Mouse (Mus musculus): ENCODE measurements around the gene Bhmt. TPM values are rescaled to one million over a fixed set of nuclear protein-coding genes. Genes with fewer than 3 reads are reported as not detected.
"Not testable (repeated sequence)": the region's sequence is repeated elsewhere in the genome, so short reads cannot be mapped to it uniquely, and the experiment has no call there.

Gene Bhmt
- total RNA-seq, 1 experiment: 3.3 TPM

- no peak for DNase-seq (ENCODE audit: low read depth, low spot score)
- Histone ChIP-seq H3K9me3 (ENCODE audit: control insufficient read depth, insufficient read depth, low read depth, low read length) (no peaks in the 10 kb centered on the region), H3K4me3 (ENCODE audit: insufficient read depth in 1 of 2, low read depth in 1 of 2, low read length in 2 of 2, poor library complexity in 1 of 2, severe bottlenecking in 1 of 2) (no peak overlapping the region), H3K9ac (ENCODE audit: insufficient read depth, low read depth, low read length, poor library complexity, severe bottlenecking) (no peak overlapping the region), H3K36me3 (ENCODE audit: control insufficient read depth, insufficient read depth, low read length, poor library complexity, severe bottlenecking) (no peaks in the 10 kb centered on the region), H3K4me1 (ENCODE audit: control insufficient read depth in 2 of 2, insufficient read depth in 2 of 2, low read length in 2 of 2, poor library complexity in 1 of 2) (no peaks in the 10 kb centered on the region), H3K27ac (ENCODE audit: insufficient read depth, low read depth, low read length, poor library complexity, severe bottlenecking) (no peak overlapping the region)
- TF ChIP-seq HCFC1 (IDR thresholded peaks at IDR 0.05; ENCODE audit: borderline replicate concordance, insufficient read depth, low read length) (no peak), ZC3H11A (IDR thresholded peaks at IDR 0.05; ENCODE audit: borderline replicate concordance, low read depth, low read length) (no peak), ZNF384 (IDR thresholded peaks at IDR 0.05; ENCODE audit: low read depth, low read length) (no peak), CHD2 (IDR thresholded peaks at IDR 0.05; ENCODE audit: low read depth, low read length) (no peak), MAFK (IDR thresholded peaks at IDR 0.05; ENCODE audit: insufficient read depth, low read depth, low read length) (no peak)
- in situ Hi-C loops (cut with MboI; ENCODE audit: low sequenced_read_pairs in 2 of 2, unreplicated experiment in 2 of 2): no loop called here
Observed at GRCm38 (mm10) chr13:93593040-93593699, 44.6 kb downstream of the Bhmt start.

GRCm38 (mm10) chr13:93582526-93582925 is 55.2 kb downstream of the Bhmt start:
- H3K36me3 ChIP-seq (ENCODE audit: control insufficient read depth, insufficient read depth, low read length, poor library complexity, severe bottlenecking); H3K4me1 ChIP-seq (ENCODE audit: control insufficient read depth in 2 of 2, insufficient read depth in 2 of 2, low read length in 2 of 2, poor library complexity in 1 of 2); DNase-seq (ENCODE audit: low read depth, low spot score); H3K27ac ChIP-seq (ENCODE audit: insufficient read depth, low read depth, low read length, poor library complexity, severe bottlenecking); H3K4me3 ChIP-seq (ENCODE audit: insufficient read depth in 1 of 2, low read depth in 1 of 2, low read length in 2 of 2, poor library complexity in 1 of 2, severe bottlenecking in 1 of 2); H3K9ac ChIP-seq (ENCODE audit: insufficient read depth, low read depth, low read length, poor library complexity, severe bottlenecking); H3K9me3 ChIP-seq (ENCODE audit: control insufficient read depth, insufficient read depth, low read depth, low read length); in situ Hi-C loops (cut with MboI; ENCODE audit: low sequenced_read_pairs in 2 of 2, unreplicated experiment in 2 of 2): not testable (repeated sequence)

- Histone ChIP-seq H3K4me3 (ENCODE audit: insufficient read depth in 1 of 2, low read depth in 1 of 2, low read length in 2 of 2, poor library complexity in 1 of 2, severe bottlenecking in 1 of 2) (no peak overlapping the region), H3K36me3 (ENCODE audit: control insufficient read depth, insufficient read depth, low read length, poor library complexity, severe bottlenecking) (no peaks in the 10 kb centered on the region), H3K9ac (ENCODE audit: insufficient read depth, low read depth, low read length, poor library complexity, severe bottlenecking) (no peak overlapping the region), H3K9me3 (ENCODE audit: control insufficient read depth, insufficient read depth, low read depth, low read length) (0 out of 2 replicates have a peak, but pooled peaks cover 2% of the 10 kb centered on the region), H3K27ac (ENCODE audit: insufficient read depth, low read depth, low read length, poor library complexity, severe bottlenecking) (no peak overlapping the region), H3K4me1 (ENCODE audit: control insufficient read depth in 2 of 2, insufficient read depth in 2 of 2, low read length in 2 of 2, poor library complexity in 1 of 2) (no peaks in the 10 kb centered on the region)
- no peak for TF ChIP-seq CHD2 (IDR thresholded peaks at IDR 0.05; ENCODE audit: low read depth, low read length)
- TF ChIP-seq ZC3H11A (IDR thresholded peaks at IDR 0.05; ENCODE audit: borderline replicate concordance, low read depth, low read length): no peak
- no peak for TF ChIP-seq HCFC1 (IDR thresholded peaks at IDR 0.05; ENCODE audit: borderline replicate concordance, insufficient read depth, low read length)
- no peak for TF ChIP-seq MAFK (IDR thresholded peaks at IDR 0.05; ENCODE audit: insufficient read depth, low read depth, low read length)
- no peak for TF ChIP-seq ZNF384 (IDR thresholded peaks at IDR 0.05; ENCODE audit: low read depth, low read length)
- no peak for DNase-seq (ENCODE audit: low read depth, low spot score)
- in situ Hi-C loops (cut with MboI; ENCODE audit: low sequenced_read_pairs in 2 of 2, unreplicated experiment in 2 of 2): no loop called here
Observed at GRCm38 (mm10) chr13:93580431-93580830, 57.3 kb downstream of the Bhmt start.

DNA sequence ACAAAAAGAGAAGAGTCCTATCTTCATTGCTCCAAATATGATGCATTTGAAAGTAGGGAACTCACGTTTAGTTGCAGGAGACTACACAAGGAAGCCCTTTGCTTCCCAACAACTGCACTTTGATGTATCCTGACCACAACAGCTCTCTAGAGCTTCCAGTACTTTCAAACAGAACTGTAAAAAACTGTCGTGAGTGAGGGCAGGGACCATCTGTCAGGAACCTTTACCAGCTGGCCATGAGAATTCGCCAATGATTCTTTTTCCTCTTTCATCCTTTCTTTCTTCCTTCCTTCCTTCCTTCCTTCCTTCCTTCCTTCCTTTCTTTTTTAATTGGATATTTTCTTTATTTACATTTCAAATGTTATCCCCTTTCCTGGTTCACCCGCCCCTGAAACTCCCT is 68.1 kb downstream of the Bhmt start:
- in situ Hi-C loops (cut with MboI; ENCODE audit: low sequenced_read_pairs in 2 of 2, unreplicated experiment in 2 of 2): no loop called here
- Histone ChIP-seq H3K36me3 (ENCODE audit: control insufficient read depth, insufficient read depth, low read length, poor library complexity, severe bottlenecking) (no peaks in the 10 kb centered on the region), H3K4me3 (ENCODE audit: insufficient read depth in 1 of 2, low read depth in 1 of 2, low read length in 2 of 2, poor library complexity in 1 of 2, severe bottlenecking in 1 of 2) (no peak overlapping the region), H3K4me1 (ENCODE audit: control insufficient read depth in 2 of 2, insufficient read depth in 2 of 2, low read length in 2 of 2, poor library complexity in 1 of 2) (no peaks in the 10 kb centered on the region), H3K9ac (ENCODE audit: insufficient read depth, low read depth, low read length, poor library complexity, severe bottlenecking) (no peak overlapping the region), H3K27ac (ENCODE audit: insufficient read depth, low read depth, low read length, poor library complexity, severe bottlenecking) (no peak overlapping the region), H3K9me3 (ENCODE audit: control insufficient read depth, insufficient read depth, low read depth, low read length) (no peaks in the 10 kb centered on the region)
- DNase-seq (ENCODE audit: low read depth, low spot score): no peak
- no peak for TF ChIP-seq HCFC1 (IDR thresholded peaks at IDR 0.05; ENCODE audit: borderline replicate concordance, insufficient read depth, low read length)
- TF ChIP-seq ZC3H11A (IDR thresholded peaks at IDR 0.05; ENCODE audit: borderline replicate concordance, low read depth, low read length): no peak
- no peak for TF ChIP-seq CHD2 (IDR thresholded peaks at IDR 0.05; ENCODE audit: low read depth, low read length)
- TF ChIP-seq ZNF384 (IDR thresholded peaks at IDR 0.05; ENCODE audit: low read depth, low read length): no peak
- TF ChIP-seq MAFK (IDR thresholded peaks at IDR 0.05; ENCODE audit: insufficient read depth, low read depth, low read length): no peak

Other genes with a start within 250 kb of the Bhmt start
- 11.8 and 17.7 TPM in 2 replicates for gene Jmy, start 138.2 kb downstream of the Bhmt start, total RNA-seq (2012; rRNA removed)
- 0.16 and 0.62 TPM in 2 replicates for gene Bhmt2, start 36.3 kb upstream of the Bhmt start, total RNA-seq (2012; rRNA removed)
- gene Dmgdh, start 36.5 kb upstream of the Bhmt start, total RNA-seq (2012; rRNA removed): 0.63 and 2.1 TPM in 2 replicates
- gene Arsb, start 133.7 kb upstream of the Bhmt start, total RNA-seq (2012; rRNA removed): 0.48 and 1.1 TPM in 2 replicates

Data from ES-E14 (cell line).